Mouse (Mus musculus): ENCODE data around the gene Tmem150c.
A peak's percentile ranks its signal among the peaks of the same experiment; 100 is the strongest.

The Tmem150c gene

GRCm38 (mm10) chr5:100159638-100159973 is at the start of gene Tmem150c:
Gene Tmem150c, minus strand, starts transcription at chr5:100159808.
- peak in 1 of 2 experiments; percentile 39 for DNase-seq (ENCODE audit: low spot score in 2 of 2)

- no peak for DNase-seq (ENCODE audit: low spot score in 2 of 2)
Observed at GRCm38 (mm10) chr5:100209093-100209492, 49.5 kb upstream of the Tmem150c start.

- DNase-seq (ENCODE audit: low spot score in 2 of 2): no peak
Observed at GRCm38 (mm10) chr5:100206675-100207074, 47.1 kb upstream of the Tmem150c start.

GRCm38 (mm10) chr5:100205519-100206189 is 46.0 kb upstream of the Tmem150c start:
- no peak for DNase-seq (ENCODE audit: low spot score in 2 of 2)

- peak; percentile 57 to 78 for DNase-seq (ENCODE audit: low spot score in 2 of 2)
Observed at GRCm38 (mm10) chr5:100200805-100201204, 41.2 kb upstream of the Tmem150c start.

GRCm38 (mm10) chr5:100200296-100200695 is 40.7 kb upstream of the Tmem150c start:
- DNase-seq (ENCODE audit: low spot score in 2 of 2): no peak

GRCm38 (mm10) chr5:100199092-100199853 is 39.7 kb upstream of the Tmem150c start:
- DNase-seq (ENCODE audit: low spot score in 2 of 2): no peak

- DNase-seq (ENCODE audit: low spot score in 2 of 2): no peak
Observed at GRCm38 (mm10) chr5:100197476-100197875, 37.9 kb upstream of the Tmem150c start.

- no peak for DNase-seq (ENCODE audit: low spot score in 2 of 2)
Observed at GRCm38 (mm10) chr5:100196854-100197431, 37.3 kb upstream of the Tmem150c start.

GRCm38 (mm10) chr5:100196397-100196796 is 36.8 kb upstream of the Tmem150c start:
- no peak for DNase-seq (ENCODE audit: low spot score in 2 of 2)

- no peak for DNase-seq (ENCODE audit: low spot score in 2 of 2)
Observed at GRCm38 (mm10) chr5:100191438-100192190, 32.0 kb upstream of the Tmem150c start.

- no peak for DNase-seq (ENCODE audit: low spot score in 2 of 2)
Observed at GRCm38 (mm10) chr5:100187035-100187901, 27.7 kb upstream of the Tmem150c start.

GRCm38 (mm10) chr5:100186618-100187017 is 27.0 kb upstream of the Tmem150c start:
- no peak for DNase-seq (ENCODE audit: low spot score in 2 of 2)

GRCm38 (mm10) chr5:100185895-100186294 is 26.3 kb upstream of the Tmem150c start:
- no peak for DNase-seq (ENCODE audit: low spot score in 2 of 2)

GRCm38 (mm10) chr5:100181011-100181410 is 21.4 kb upstream of the Tmem150c start:
- DNase-seq (ENCODE audit: low spot score in 2 of 2): no peak

GRCm38 (mm10) chr5:100178781-100179165 is 19.2 kb upstream of the Tmem150c start:
- peak in 1 of 2 experiments; percentile 28 for DNase-seq (ENCODE audit: low spot score in 2 of 2)

GRCm38 (mm10) chr5:100178122-100178780 is 18.6 kb upstream of the Tmem150c start:
- DNase-seq (ENCODE audit: low spot score in 2 of 2): peak; percentile 85 to 90

GRCm38 (mm10) chr5:100177547-100177946 is 17.9 kb upstream of the Tmem150c start:
- peak in 1 of 2 experiments; percentile 45 for DNase-seq (ENCODE audit: low spot score in 2 of 2)

GRCm38 (mm10) chr5:100176096-100176495 is 16.5 kb upstream of the Tmem150c start:
- DNase-seq (ENCODE audit: low spot score in 2 of 2): peak in 1 of 2 experiments; percentile 51

GRCm38 (mm10) chr5:100175582-100175981 is 16.0 kb upstream of the Tmem150c start:
- peak in 1 of 2 experiments; percentile 53 for DNase-seq (ENCODE audit: low spot score in 2 of 2)

- no peak for DNase-seq (ENCODE audit: low spot score in 2 of 2)
Observed at GRCm38 (mm10) chr5:100172104-100172503, 12.5 kb upstream of the Tmem150c start.

Data from right cerebral cortex, postnatal 10 days (tissue).